ENCODE assay signal across 13 mouse cellular contexts in genomic region chr10:41889566-41889965, GRCm38 (mm10).
DNase-seq lines count a peak whose midpoint lies in the region; ATAC-seq and TF ChIP-seq lines count a peak whose summit lies in the region.
"Had no signal": no experiment of that assay in that cellular context is flagged by ENCODE, and none has a peak within 500 bp of the region (broad histone marks: within the 10 kb centered on the region; RNA-seq: fewer than 3 reads in every experiment).

No protein-coding gene starts in this region.

- H3K27me3 ChIP-seq in forebrain, embryonic 14.5 days (replicated peaks; ENCODE audit: control insufficient read depth, insufficient read depth, low read length) = no peaks in the 10 kb centered on the region
- H3K27me3 ChIP-seq in forebrain, embryonic 11.5 days (ENCODE audit: control insufficient read depth, insufficient read depth, low read length) = no peaks in the 10 kb centered on the region
- no peaks in the 10 kb centered on the region for H3K27me3 ChIP-seq in heart, postnatal 0 days (ENCODE audit: control insufficient read depth, insufficient read depth, low read length)
- H3K27me3 ChIP-seq in kidney, embryonic 15.5 days = no peaks in the 10 kb centered on the region

- DNase-seq in forebrain, embryonic 14.5 days (ENCODE audit: low spot score) = no peak
- DNase-seq in forebrain, embryonic 11.5 days (ENCODE audit: low spot score) = no peak
- DNase-seq in left cerebral cortex, adult 2 months (ENCODE audit: extremely low spot score in 1 of 2, low spot score in 2 of 2) = no peak
- no peak for DNase-seq in left cerebral cortex, postnatal 25 days (ENCODE audit: low spot score in 2 of 2)
- DNase-seq in heart, postnatal 0 days (ENCODE audit: low spot score) = peak; percentile 82
- DNase-seq in embryo, embryonic 10 days (ENCODE audit: low spot score) = no peak
- DNase-seq: B cell, adult 2 months; cerebellum, postnatal 10 days; lung, postnatal 36 days; thymus, postnatal 25 days had no signal

- peaks cover 3% of the 10 kb centered on the region; the same call in 1 of the 2 replicates for H3K4me1 ChIP-seq in forebrain, embryonic 14.5 days (ENCODE audit: control insufficient read depth, insufficient read depth, low read length)
- 0 out of 2 replicates have a peak, but pooled peaks cover 2% of the 10 kb centered on the region for H3K4me1 ChIP-seq in forebrain, embryonic 11.5 days (replicated peaks; ENCODE audit: control insufficient read depth, insufficient read depth, low read length)
- peaks cover 39% of the 10 kb centered on the region for H3K4me1 ChIP-seq in bone marrow macrophage, adult 2 months (ENCODE audit: control insufficient read depth, insufficient read depth, low read length)
- H3K4me1 ChIP-seq in heart, postnatal 0 days (ENCODE audit: control insufficient read depth, insufficient read depth) = peaks cover 39% of the 10 kb centered on the region
- H3K4me1 ChIP-seq in kidney, embryonic 15.5 days = peaks cover 22% of the 10 kb centered on the region; the same call in 1 of the 2 replicates

- peak overlapping the region; percentile 9; the same call in 1 of the 2 replicates for H3K4me2 ChIP-seq in forebrain, embryonic 14.5 days (ENCODE audit: low read length)
- H3K4me2 ChIP-seq in forebrain, embryonic 11.5 days (ENCODE audit: low read depth, low read length, severe bottlenecking) = no peak overlapping the region
- H3K4me2 ChIP-seq in heart, postnatal 0 days (ENCODE audit: low read depth, low read length) = peak overlapping the region; percentile 39
- no peak overlapping the region for H3K4me2 ChIP-seq in kidney, embryonic 15.5 days

- no peak for TF ChIP-seq POLR2A in bone marrow macrophage, adult 2 months (IDR thresholded peaks at IDR 0.05; ENCODE audit: borderline replicate concordance, low read depth, low read length)

- no peaks in the 10 kb centered on the region for H3K36me3 ChIP-seq in forebrain, embryonic 14.5 days (ENCODE audit: control insufficient read depth, insufficient read depth, low read length)
- H3K36me3 ChIP-seq in forebrain, embryonic 11.5 days (ENCODE audit: control insufficient read depth, insufficient read depth, low read length) = no peaks in the 10 kb centered on the region
- H3K36me3 ChIP-seq in heart, postnatal 0 days (replicated peaks; ENCODE audit: control insufficient read depth, insufficient read depth, low read length) = no peaks in the 10 kb centered on the region; the same call in 1 of the 2 replicates
- H3K36me3 ChIP-seq in kidney, embryonic 15.5 days = no peaks in the 10 kb centered on the region

- TF ChIP-seq EP300 in heart, postnatal 0 days (IDR thresholded peaks at IDR 0.05; ENCODE audit: low read depth) = peak; percentile 99

- no peak overlapping the region for H3K9ac ChIP-seq in forebrain, embryonic 14.5 days (ENCODE audit: low read length)
- H3K9ac ChIP-seq in forebrain, embryonic 11.5 days (ENCODE audit: low read length) = no peak overlapping the region
- no peak overlapping the region for H3K9ac ChIP-seq in heart, postnatal 0 days (replicated peaks; ENCODE audit: low read depth, low read length)
- H3K9ac ChIP-seq in kidney, embryonic 15.5 days = no peak overlapping the region

- no peaks in the 10 kb centered on the region for H3K9me3 ChIP-seq in forebrain, embryonic 14.5 days (replicated peaks; ENCODE audit: control insufficient read depth, low read length)
- H3K9me3 ChIP-seq in forebrain, embryonic 11.5 days (ENCODE audit: control insufficient read depth, low read length) = no peaks in the 10 kb centered on the region
- H3K9me3 ChIP-seq in heart, postnatal 0 days (replicated peaks; ENCODE audit: control insufficient read depth, low read length) = no peaks in the 10 kb centered on the region
- H3K9me3 ChIP-seq in kidney, embryonic 15.5 days (replicated peaks) = no peaks in the 10 kb centered on the region
- H3K9me3 ChIP-seq: G1E had no signal

- no peak overlapping the region for H3K4me3 ChIP-seq in forebrain, embryonic 14.5 days (ENCODE audit: low read depth, low read length)
- no peak overlapping the region for H3K4me3 ChIP-seq in forebrain, embryonic 11.5 days (ENCODE audit: low read depth, low read length)
- peak overlapping the region; percentile 28 for H3K4me3 ChIP-seq in left cerebral cortex, adult 2 months
- peak overlapping the region; percentile 78 for H3K4me3 ChIP-seq in bone marrow macrophage, adult 2 months (ENCODE audit: insufficient read depth, low read length)
- no peak overlapping the region for H3K4me3 ChIP-seq in heart, postnatal 0 days (ENCODE audit: low read depth, low read length)
- H3K4me3 ChIP-seq in kidney, embryonic 15.5 days (replicated peaks) = no peak overlapping the region

- H3K27ac ChIP-seq in forebrain, embryonic 14.5 days (ENCODE audit: low read depth, low read length) = no peak overlapping the region
- H3K27ac ChIP-seq in forebrain, embryonic 11.5 days (ENCODE audit: low read depth, low read length) = no peak overlapping the region
- peak overlapping the region; percentile 28; the same call in 1 of the 2 replicates for H3K27ac ChIP-seq in left cerebral cortex, adult 2 months
- H3K27ac ChIP-seq in bone marrow macrophage, adult 2 months (ENCODE audit: insufficient read depth, low read depth, low read length) = no peak overlapping the region
- peak overlapping the region; percentile 46 for H3K27ac ChIP-seq in heart, postnatal 0 days (ENCODE audit: low read depth)
- no peak overlapping the region for H3K27ac ChIP-seq in kidney, embryonic 15.5 days

- ATAC-seq in forebrain, embryonic 14.5 days = no peak
- ATAC-seq in forebrain, embryonic 11.5 days (replicated peaks; ENCODE audit: low FRiP score) = no peak
- ATAC-seq in heart, postnatal 0 days (ENCODE audit: insufficient read depth, low read depth) = peak; percentile 10; the same call in 1 of the 2 replicates
- ATAC-seq in kidney, embryonic 15.5 days (replicated peaks; ENCODE audit: low FRiP score) = no peak

- intact Hi-C loops in left cerebral cortex, adult 2 months (cut with DNase I) = loop anchor here (2.0 to 5.0 kb wide), 2 partner anchors 59 to 388 kb away; partner anchors contain the start of gene Foxo3
- intact Hi-C loops in left cerebral cortex, postnatal 25 days (cut with DNase I) = loop anchor here (2.0 to 5.0 kb wide), 3 partner anchors 45 to 388 kb away; partner anchors contain the start of gene Foxo3

- TF ChIP-seq CTCF in left cerebral cortex, adult 2 months (IDR thresholded peaks at IDR 0.05) = no peak
- TF ChIP-seq CTCF in bone marrow macrophage, adult 2 months (IDR thresholded peaks at IDR 0.05; ENCODE audit: low read depth, low read length) = no peak
- no peak for TF ChIP-seq CTCF in heart, postnatal 0 days (IDR thresholded peaks at IDR 0.05; ENCODE audit: low read depth)

- WGBS in forebrain, embryonic 14.5 days = 50% methylated on average over 5 of the region's 5 CpGs
- 70% methylated on average over 5 of the region's 5 CpGs for WGBS in forebrain, embryonic 11.5 days
- WGBS in heart, postnatal 0 days = 21% methylated on average over 5 of the region's 5 CpGs
- WGBS in kidney, embryonic 15.5 days = 82% methylated on average over 5 of the region's 5 CpGs

Comparison
In these comparisons a context has a peak if more than half of its experiments do, and no peak if none do; other contexts are left out.
1. H3K4me2 ChIP-seq: peak in forebrain, embryonic 14.5 days (single experiment) and heart, postnatal 0 days (single experiment); none in forebrain, embryonic 11.5 days (single experiment) and kidney, embryonic 15.5 days (single experiment).
2. H3K27ac ChIP-seq: peak in left cerebral cortex, adult 2 months (single experiment) and heart, postnatal 0 days (single experiment); none in forebrain, embryonic 14.5 days (single experiment), forebrain, embryonic 11.5 days (single experiment), bone marrow macrophage, adult 2 months (single experiment) and kidney, embryonic 15.5 days (single experiment).
3. H3K4me3 ChIP-seq: peak in left cerebral cortex, adult 2 months (single experiment) and bone marrow macrophage, adult 2 months (single experiment); none in forebrain, embryonic 14.5 days (single experiment), forebrain, embryonic 11.5 days (single experiment), heart, postnatal 0 days (single experiment) and kidney, embryonic 15.5 days (single experiment).